Mouse (Mus musculus): ENCODE measurements around the gene Cdkn1a.

DNA sequence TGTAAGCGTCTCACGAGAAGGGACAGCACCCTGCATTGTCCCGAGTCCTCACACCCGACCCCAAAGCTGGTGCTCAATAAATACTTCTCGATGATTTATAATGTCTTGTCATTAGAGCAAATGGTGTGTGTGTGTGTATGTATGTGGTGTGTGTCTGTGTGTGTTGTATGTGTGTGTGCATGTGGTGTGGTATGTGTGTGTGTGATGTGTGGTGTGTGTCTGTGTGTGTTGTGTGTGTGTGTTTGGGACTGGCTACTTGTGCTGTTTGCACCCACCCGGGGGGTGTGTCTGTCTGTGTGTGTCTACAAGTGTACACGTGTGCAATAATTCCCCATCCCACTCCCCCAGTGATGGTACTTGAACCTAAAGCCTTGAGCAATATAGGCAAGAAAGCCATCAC, 9.9 kb downstream of the Cdkn1a start:
- TF ChIP-seq EP300 (IDR thresholded peaks at IDR 0.05; ENCODE audit: low read length) (no peak), POLR2A (IDR thresholded peaks at IDR 0.05; ENCODE audit: low read depth, low read length) (no peak), CTCF (conservative IDR thresholded peaks at IDR 0.05 in 1 of 2, IDR thresholded peaks at IDR 0.05 in 1 of 2; ENCODE audit: low read depth in 2 of 2, low read length in 2 of 2) (0 out of 4 replicates have a peak, but pooled peaks of 1 of the 2 experiments have one; percentile 0), MAFK (IDR thresholded peaks at IDR 0.05; ENCODE audit: insufficient replicate concordance, low read length) (no peak), USF2 (conservative IDR thresholded peaks at IDR 0.05; ENCODE audit: low read depth, low read length) (no peak), MXI1 (IDR thresholded peaks at IDR 0.05; ENCODE audit: low read depth, low read length) (no peak), USF1 (IDR thresholded peaks at IDR 0.05; ENCODE audit: low read depth, low read length) (no peak)
